Mouse (Mus musculus): ENCODE measurements around the gene Zfp446. TPM values are rescaled to one million over a fixed set of nuclear protein-coding genes. Genes with fewer than 3 reads are reported as not detected.
"Not testable (repeated sequence)": the region's sequence is repeated elsewhere in the genome, so short reads cannot be mapped to it uniquely, and the experiment has no call there.

The Zfp446 gene
- polyA plus RNA-seq (2014; fragmentation: Nextera tagmentation; extraction: Ambion mirVana), result 5.4 and 6.5 TPM in 2 replicates

DNA sequence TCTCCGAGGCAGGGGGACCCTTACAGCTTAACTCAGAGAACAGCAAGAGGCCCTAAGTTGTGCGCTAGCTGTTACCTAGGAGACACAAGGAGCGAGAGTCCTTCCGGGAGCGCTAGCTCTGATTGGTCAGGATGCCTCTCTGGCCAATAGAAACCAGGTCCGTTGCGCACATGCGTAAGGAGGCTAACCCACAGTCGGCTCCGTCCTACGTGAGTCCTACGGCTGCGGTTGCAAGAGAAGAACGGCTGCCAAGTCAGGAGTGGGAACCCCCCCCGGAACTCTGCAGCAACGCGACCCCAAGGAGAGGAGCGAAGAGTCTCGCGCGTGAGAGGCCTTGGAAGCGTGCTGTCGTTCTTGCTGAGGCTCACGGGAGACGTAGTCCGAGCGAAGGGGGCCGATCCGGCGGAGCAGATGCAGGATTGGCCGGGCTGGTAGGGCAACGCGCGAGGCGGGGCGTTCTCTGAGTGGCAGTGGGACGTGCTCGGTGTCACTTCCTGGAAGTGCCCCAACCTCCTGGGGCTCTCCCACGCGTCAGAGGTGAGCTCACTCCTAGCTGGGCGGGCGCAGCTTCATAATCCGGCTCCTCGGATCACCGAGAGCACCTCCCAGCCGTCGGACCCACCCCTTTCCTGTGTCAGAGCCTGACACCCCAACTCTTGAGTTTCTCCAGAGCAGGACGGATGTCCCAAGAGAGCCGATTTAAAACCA lies at the start of gene Zfp446:
Gene Zfp446, plus strand, starts transcription at position 167 of the 708 bp plus-strand sequence.
- Histone ChIP-seq H3K27ac (ENCODE audit: low read depth) (peak within 1 kb of the TSS; percentile 95), H3K27me3 (replicated peaks; ENCODE audit: control insufficient read depth, insufficient read depth, low read length) (no peaks in the 10 kb centered on the region), H3K36me3 (ENCODE audit: control insufficient read depth, insufficient read depth, low read length) (peaks cover 10% of the 10 kb centered on the region), H3K4me1 (replicated peaks; ENCODE audit: control insufficient read depth, insufficient read depth, low read length) (peaks cover 16% of the 10 kb centered on the region; the same call in 1 of the 2 replicates), H3K4me3 (ENCODE audit: low read depth, low read length) (peak within 1 kb of the TSS; percentile 73), H3K9ac (ENCODE audit: low read length) (peak within 1 kb of the TSS; percentile 70), H3K9me3 (ENCODE audit: control insufficient read depth, low read length) (no peaks in the 10 kb centered on the region), H3K4me2 (ENCODE audit: low read length) (peak within 1 kb of the TSS; percentile 60)
- DNase-seq (ENCODE audit: low spot score) (peak; percentile 99), ATAC-seq (replicated peaks; ENCODE audit: low FRiP score, low TSS enrichment, low read depth) (peak; percentile 99)
- under 1% methylated on average over 49 of the region's 49 CpGs for WGBS

GRCm38 (mm10) chr7:12933615-12934140 lies 44.0 kb upstream of the Zfp446 start:
- Histone ChIP-seq H3K4me3 (ENCODE audit: low read depth, low read length) (no peak overlapping the region), H3K27me3 (replicated peaks; ENCODE audit: control insufficient read depth, insufficient read depth, low read length) (peaks cover 4% of the 10 kb centered on the region; the same call in 1 of the 2 replicates), H3K4me1 (replicated peaks; ENCODE audit: control insufficient read depth, insufficient read depth, low read length) (no peaks in the 10 kb centered on the region), H3K9me3 (ENCODE audit: control insufficient read depth, low read length) (no peaks in the 10 kb centered on the region), H3K9ac (ENCODE audit: low read length) (no peak overlapping the region), H3K36me3 (ENCODE audit: control insufficient read depth, insufficient read depth, low read length) (no peaks in the 10 kb centered on the region), H3K27ac (ENCODE audit: low read depth) (no peak overlapping the region), H3K4me2 (ENCODE audit: low read length) (no peak overlapping the region)
- WGBS, result 75% methylated on average over 4 of the region's 4 CpGs
- ATAC-seq (replicated peaks; ENCODE audit: low FRiP score, low TSS enrichment, low read depth) (no peak), DNase-seq (ENCODE audit: low spot score) (no peak)

DNA sequence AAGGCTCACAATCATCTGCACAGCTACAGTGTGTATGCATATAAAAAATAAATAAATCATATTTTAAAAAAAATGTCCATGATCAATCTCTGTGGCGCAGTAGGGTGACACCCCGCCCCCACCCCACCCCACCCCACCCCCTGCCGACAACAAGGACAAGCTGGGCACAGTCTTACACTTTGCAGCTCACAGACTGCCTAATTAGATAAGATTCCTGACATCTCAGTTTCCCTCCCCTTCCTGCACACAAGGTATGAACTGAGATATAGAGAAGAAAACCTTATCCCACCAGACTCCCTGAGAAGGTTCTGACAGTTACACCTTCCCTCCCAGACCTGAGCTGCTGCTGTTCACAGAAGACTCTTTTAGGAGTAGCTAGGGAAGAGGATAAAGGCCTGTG lies 42.8 kb upstream of the Zfp446 start:
- H3K4me3 ChIP-seq (ENCODE audit: low read depth, low read length), result no peak overlapping the region
- H3K4me2 ChIP-seq (ENCODE audit: low read length), result no peak overlapping the region
- ATAC-seq (replicated peaks; ENCODE audit: low FRiP score, low TSS enrichment, low read depth) (no peak), DNase-seq (ENCODE audit: low spot score) (no peak)
- H3K27me3 ChIP-seq (replicated peaks; ENCODE audit: control insufficient read depth, insufficient read depth, low read length), result no peaks in the 10 kb centered on the region
- H3K9me3 ChIP-seq (ENCODE audit: control insufficient read depth, low read length), result no peaks in the 10 kb centered on the region
- no peaks in the 10 kb centered on the region for H3K36me3 ChIP-seq (ENCODE audit: control insufficient read depth, insufficient read depth, low read length)
- no peak overlapping the region for H3K27ac ChIP-seq (ENCODE audit: low read depth)
- no peaks in the 10 kb centered on the region for H3K4me1 ChIP-seq (replicated peaks; ENCODE audit: control insufficient read depth, insufficient read depth, low read length)
- no peak overlapping the region for H3K9ac ChIP-seq (ENCODE audit: low read length)
- WGBS, result 81% methylated on average over 3 of the region's 3 CpGs

DNA sequence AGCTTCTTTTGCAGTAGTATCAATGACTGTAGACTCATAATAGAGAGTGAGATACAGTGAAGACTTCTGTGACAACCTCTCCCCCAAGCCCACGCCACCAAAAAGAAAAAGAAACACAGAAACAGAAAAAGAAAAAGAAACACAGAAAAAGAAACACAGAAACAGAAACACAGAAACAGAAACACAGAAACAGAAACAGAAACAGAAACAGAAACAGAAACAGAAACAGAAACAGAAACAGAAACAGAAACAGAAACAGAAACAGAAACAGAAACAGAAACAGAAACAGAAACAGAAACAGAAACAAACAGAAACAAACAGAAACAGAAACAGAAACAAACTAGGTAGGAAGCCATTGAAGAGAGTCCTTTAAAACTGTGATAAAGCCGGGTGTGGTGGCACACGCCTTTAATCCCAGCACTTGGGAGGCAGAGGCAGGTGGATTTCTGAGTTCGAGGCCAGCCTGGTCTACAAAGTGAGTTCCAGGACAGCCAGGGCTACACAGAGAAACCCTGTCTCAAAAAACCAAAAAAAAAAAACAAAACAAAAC lies 40.3 kb upstream of the Zfp446 start:
- H3K9ac ChIP-seq (ENCODE audit: low read length); H3K4me2 ChIP-seq (ENCODE audit: low read length); H3K4me3 ChIP-seq (ENCODE audit: low read depth, low read length); H3K9me3 ChIP-seq (ENCODE audit: control insufficient read depth, low read length); ATAC-seq (replicated peaks; ENCODE audit: low FRiP score, low TSS enrichment, low read depth); H3K27ac ChIP-seq (ENCODE audit: low read depth); H3K27me3 ChIP-seq (replicated peaks; ENCODE audit: control insufficient read depth, insufficient read depth, low read length); H3K36me3 ChIP-seq (ENCODE audit: control insufficient read depth, insufficient read depth, low read length); H3K4me1 ChIP-seq (replicated peaks; ENCODE audit: control insufficient read depth, insufficient read depth, low read length); DNase-seq (ENCODE audit: low spot score): not testable (repeated sequence)
- 90% methylated on average over 3 of the region's 4 CpGs for WGBS

DNA sequence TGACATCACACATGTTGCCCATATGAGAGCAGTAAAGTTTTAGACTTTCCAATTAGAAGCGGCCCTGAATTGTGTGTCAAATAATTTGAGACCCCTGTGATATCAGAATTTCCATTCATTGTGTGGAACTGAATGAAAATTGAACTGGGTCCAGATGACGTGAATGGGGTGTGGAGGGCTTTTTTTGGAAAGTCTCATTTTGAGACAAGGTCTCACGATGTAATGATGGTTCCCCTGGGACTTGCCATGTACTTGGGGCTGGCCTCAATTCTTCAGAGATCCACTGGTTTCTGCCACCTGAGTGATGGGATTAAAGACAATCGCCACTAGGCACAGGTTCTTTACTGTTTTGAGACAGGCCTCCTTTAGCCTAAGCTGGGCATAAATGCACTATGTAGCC lies 37.0 kb upstream of the Zfp446 start:
- 83% methylated on average over 4 of the region's 4 CpGs for WGBS
- Histone ChIP-seq H3K4me2 (ENCODE audit: low read length) (no peak overlapping the region), H3K4me3 (ENCODE audit: low read depth, low read length) (no peak overlapping the region), H3K9ac (ENCODE audit: low read length) (no peak overlapping the region), H3K9me3 (ENCODE audit: control insufficient read depth, low read length) (no peaks in the 10 kb centered on the region), H3K27ac (ENCODE audit: low read depth) (no peak overlapping the region), H3K27me3 (replicated peaks; ENCODE audit: control insufficient read depth, insufficient read depth, low read length) (no peaks in the 10 kb centered on the region), H3K4me1 (replicated peaks; ENCODE audit: control insufficient read depth, insufficient read depth, low read length) (no peaks in the 10 kb centered on the region), H3K36me3 (ENCODE audit: control insufficient read depth, insufficient read depth, low read length) (no peaks in the 10 kb centered on the region)
- DNase-seq (ENCODE audit: low spot score) (no peak), ATAC-seq (replicated peaks; ENCODE audit: low FRiP score, low TSS enrichment, low read depth) (no peak)

GRCm38 (mm10) chr7:12943488-12943887 lies 34.2 kb upstream of the Zfp446 start:
- Histone ChIP-seq H3K27ac (ENCODE audit: low read depth) (no peak overlapping the region), H3K36me3 (ENCODE audit: control insufficient read depth, insufficient read depth, low read length) (no peaks in the 10 kb centered on the region), H3K9me3 (ENCODE audit: control insufficient read depth, low read length) (no peaks in the 10 kb centered on the region), H3K9ac (ENCODE audit: low read length) (no peak overlapping the region), H3K27me3 (replicated peaks; ENCODE audit: control insufficient read depth, insufficient read depth, low read length) (no peaks in the 10 kb centered on the region), H3K4me3 (ENCODE audit: low read depth, low read length) (no peak overlapping the region), H3K4me1 (replicated peaks; ENCODE audit: control insufficient read depth, insufficient read depth, low read length) (no peaks in the 10 kb centered on the region), H3K4me2 (ENCODE audit: low read length) (no peak overlapping the region)
- DNase-seq (ENCODE audit: low spot score), result no peak
- no peak for ATAC-seq (replicated peaks; ENCODE audit: low FRiP score, low TSS enrichment, low read depth)

DNA sequence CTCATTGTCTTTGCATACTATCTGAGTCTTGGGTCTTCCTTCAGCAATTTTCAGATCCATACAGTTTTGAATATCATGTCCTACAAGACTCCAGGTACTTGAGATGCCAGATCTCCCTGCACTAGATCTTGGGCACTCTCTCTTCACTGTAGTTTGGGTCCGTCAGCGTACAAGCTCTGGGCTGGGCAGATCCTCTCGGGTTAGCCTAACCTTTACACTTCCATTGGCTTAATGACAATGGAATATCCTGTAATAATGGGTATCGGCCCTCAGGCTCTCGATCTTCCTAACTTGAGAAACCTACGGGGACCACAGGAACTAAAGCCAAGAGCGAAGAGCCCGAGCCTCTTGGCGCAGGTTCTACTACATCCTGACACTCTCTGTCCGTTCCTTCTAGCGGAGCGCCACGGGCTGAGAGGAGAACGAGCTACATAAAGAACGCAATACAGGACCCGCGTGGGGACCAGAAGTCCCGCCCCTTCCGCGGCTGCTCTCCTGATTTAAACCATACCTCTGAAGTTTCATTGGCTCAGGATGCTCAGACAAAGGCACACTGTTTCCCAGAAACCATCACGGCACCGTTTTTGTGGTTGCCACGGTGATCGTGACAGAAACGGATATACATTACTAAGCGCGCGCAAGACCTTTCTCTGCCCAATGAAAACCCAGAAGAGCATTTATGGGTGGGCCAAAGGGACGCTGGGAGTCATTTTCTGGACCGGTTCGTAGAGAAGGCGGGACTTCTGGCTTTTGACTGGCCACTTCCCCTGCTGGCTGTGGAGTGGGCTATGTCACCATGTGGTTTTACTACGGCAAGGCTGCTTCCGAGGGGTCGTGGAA lies 28.4 kb upstream of the Zfp446 start:
- peak overlapping the region; percentile 84 for H3K27ac ChIP-seq (ENCODE audit: low read depth)
- DNase-seq (ENCODE audit: low spot score) (peak; percentile 91), ATAC-seq (replicated peaks; ENCODE audit: low FRiP score, low TSS enrichment, low read depth) (peak; percentile 97)
- 10% methylated on average over 35 of the region's 35 CpGs for WGBS
- H3K4me1 ChIP-seq (replicated peaks; ENCODE audit: control insufficient read depth, insufficient read depth, low read length), result 0 out of 2 replicates have a peak, but pooled peaks cover 6% of the 10 kb centered on the region
- peak overlapping the region; percentile 69 for H3K9ac ChIP-seq (ENCODE audit: low read length)
- no peaks in the 10 kb centered on the region for H3K9me3 ChIP-seq (ENCODE audit: control insufficient read depth, low read length)
- no peaks in the 10 kb centered on the region for H3K36me3 ChIP-seq (ENCODE audit: control insufficient read depth, insufficient read depth, low read length)
- peak overlapping the region; percentile 94 for H3K4me2 ChIP-seq (ENCODE audit: low read length)
- H3K27me3 ChIP-seq (replicated peaks; ENCODE audit: control insufficient read depth, insufficient read depth, low read length), result no peaks in the 10 kb centered on the region
- peak overlapping the region; percentile 50 for H3K4me3 ChIP-seq (ENCODE audit: low read depth, low read length)

- peak overlapping the region; percentile 94 for H3K4me2 ChIP-seq (ENCODE audit: low read length)
- H3K36me3 ChIP-seq (ENCODE audit: control insufficient read depth, insufficient read depth, low read length), result no peaks in the 10 kb centered on the region
- H3K9ac ChIP-seq (ENCODE audit: low read length), result peak overlapping the region; percentile 69
- H3K4me3 ChIP-seq (ENCODE audit: low read depth, low read length), result peak overlapping the region; percentile 50
- H3K4me1 ChIP-seq (replicated peaks; ENCODE audit: control insufficient read depth, insufficient read depth, low read length), result 0 out of 2 replicates have a peak, but pooled peaks cover 6% of the 10 kb centered on the region
- ATAC-seq (replicated peaks; ENCODE audit: low FRiP score, low TSS enrichment, low read depth) (no peak; the same call in 1 of the 2 replicates), DNase-seq (ENCODE audit: low spot score) (no peak)
- H3K27me3 ChIP-seq (replicated peaks; ENCODE audit: control insufficient read depth, insufficient read depth, low read length), result no peaks in the 10 kb centered on the region
- WGBS, result 2% methylated on average over 16 of the region's 16 CpGs
- H3K9me3 ChIP-seq (ENCODE audit: control insufficient read depth, low read length), result no peaks in the 10 kb centered on the region
- peak overlapping the region; percentile 82 for H3K27ac ChIP-seq (ENCODE audit: low read depth)
Measured at GRCm38 (mm10) chr7:12949872-12950229, 27.8 kb upstream of the Zfp446 start.
